Mouse (Mus musculus) liver, embryonic 11.5 days (tissue): ENCODE data around the gene Scube1. TPM values are rescaled to one million over a fixed set of nuclear protein-coding genes. Genes with fewer than 3 reads are reported as not detected.

Experiments
- ATAC-seq: fragments of 200-750 bp; cut with Nextera tagmentation; replicated peaks from 2 replicates; pipeline ENCODE4 v1.8.0; 2017; ENCODE audit warnings: moderate number of reproducible peaks, mild to moderate bottlenecking, moderate TSS enrichment, moderate library complexity; ENCODE audit not compliant: low FRiP score
- DNase-seq: peaks from one replicate; pipeline ENCODE4 v3.0.0-alpha.2; 2017; ENCODE audit warnings: low spot score
- H3K27ac ChIP-seq: fragments of 300-500 bp; sonication (generic); 2 replicates; pipeline ENCODE4 v1.5.1; 2014; ENCODE audit warnings: mild to moderate bottlenecking, low read depth, low read length, control low read depth
- H3K27me3 ChIP-seq: fragments of 300-500 bp; sonication (generic); replicated peaks from 2 replicates; pipeline ENCODE4 v1.6.1; 2014; ENCODE audit warnings: low read length, mixed read lengths; ENCODE audit not compliant: control insufficient read depth, insufficient read depth
- H3K36me3 ChIP-seq: fragments of 300-500 bp; sonication (generic); 2 replicates; pipeline ENCODE4 v1.6.1; 2014; ENCODE audit warnings: mild to moderate bottlenecking, low read length, moderate library complexity, mixed read lengths; ENCODE audit not compliant: control insufficient read depth, insufficient read depth
- H3K4me1 ChIP-seq: fragments of 300-500 bp; sonication (generic); replicated peaks from 2 replicates; pipeline ENCODE4 v1.6.1; 2014; ENCODE audit warnings: low read length, mixed read lengths; ENCODE audit not compliant: control insufficient read depth, insufficient read depth
- H3K4me2 ChIP-seq: fragments of 300-500 bp; sonication (generic); 2 replicates; pipeline ENCODE4 v1.6.1; 2014; ENCODE audit warnings: mild to moderate bottlenecking, control low read depth, moderate library complexity
- H3K4me3 ChIP-seq: fragments of 300-500 bp; sonication (generic); 2 replicates; pipeline ENCODE4 v1.5.1; 2014; ENCODE audit warnings: low read depth, low read length, control low read depth
- H3K9ac ChIP-seq: fragments of 300-500 bp; sonication (generic); 2 replicates; pipeline ENCODE4 v1.6.1; 2014; ENCODE audit warnings: low read depth, low read length, control low read depth
- H3K9me3 ChIP-seq: fragments of 300-500 bp; sonication (generic); 2 replicates; pipeline ENCODE4 v1.6.1; 2016; ENCODE audit warnings: low read length, inconsistent platforms, mixed read lengths; ENCODE audit not compliant: control insufficient read depth
- WGBS: fragments of 180-500 bp; shearing (Covaris S2); extraction: QIAGEN DNeasy Blood & Tissue Kit; methylation state at CpG from one replicate; pipeline ENCODE4 v1.1.7; 2014; 5-methylcytosine and 5-hydroxymethylcytosine counted together
- polyA plus RNA-seq: library from polyadenylated mRNA; unstranded; fragments of >200 nt; fragmentation: Nextera tagmentation; extraction: Ambion mirVana; gene quantifications from 2 replicates; pipeline ENCODE4 v1.2.1, GENCODE M21; 2014

The Scube1 gene
- polyA plus RNA-seq, 1 experiment from 2014 or later: 4.0 TPM

DNA sequence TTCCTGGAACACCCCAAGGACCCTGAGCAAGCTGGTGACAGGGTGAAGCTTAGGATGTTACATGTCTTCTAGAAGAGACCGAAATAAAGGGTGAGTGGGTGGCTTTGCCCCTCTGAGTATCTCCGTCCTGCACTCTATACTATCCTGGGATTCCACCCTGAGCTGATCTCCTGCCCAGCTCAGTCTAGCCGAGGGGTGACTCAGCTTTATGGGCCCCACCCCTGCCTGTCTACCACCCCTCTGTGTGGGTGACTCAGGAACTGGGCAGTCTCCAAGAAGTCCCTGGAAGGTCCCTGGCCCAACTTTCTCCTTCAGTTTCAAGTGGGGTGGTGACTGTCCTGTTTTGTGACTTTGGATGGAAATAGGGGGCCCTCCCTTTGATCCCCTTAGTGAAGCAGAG lies 159.4 kb downstream of the Scube1 start:
- peaks cover 32% of the 10 kb centered on the region for H3K4me1 ChIP-seq
- DNase-seq (no peak), ATAC-seq (peak; percentile 74)
- no peak overlapping the region for H3K4me3 ChIP-seq
- H3K36me3 ChIP-seq: no peaks in the 10 kb centered on the region
- H3K27me3 ChIP-seq: no peaks in the 10 kb centered on the region
- no peaks in the 10 kb centered on the region for H3K9me3 ChIP-seq
- peak overlapping the region; percentile 47; the same call in 1 of the 2 replicates for H3K27ac ChIP-seq
- H3K9ac ChIP-seq: peak overlapping the region; percentile 27; the same call in 1 of the 2 replicates
- WGBS: 49% methylated on average over 3 of the region's 3 CpGs
- H3K4me2 ChIP-seq: peak overlapping the region; percentile 37

DNA sequence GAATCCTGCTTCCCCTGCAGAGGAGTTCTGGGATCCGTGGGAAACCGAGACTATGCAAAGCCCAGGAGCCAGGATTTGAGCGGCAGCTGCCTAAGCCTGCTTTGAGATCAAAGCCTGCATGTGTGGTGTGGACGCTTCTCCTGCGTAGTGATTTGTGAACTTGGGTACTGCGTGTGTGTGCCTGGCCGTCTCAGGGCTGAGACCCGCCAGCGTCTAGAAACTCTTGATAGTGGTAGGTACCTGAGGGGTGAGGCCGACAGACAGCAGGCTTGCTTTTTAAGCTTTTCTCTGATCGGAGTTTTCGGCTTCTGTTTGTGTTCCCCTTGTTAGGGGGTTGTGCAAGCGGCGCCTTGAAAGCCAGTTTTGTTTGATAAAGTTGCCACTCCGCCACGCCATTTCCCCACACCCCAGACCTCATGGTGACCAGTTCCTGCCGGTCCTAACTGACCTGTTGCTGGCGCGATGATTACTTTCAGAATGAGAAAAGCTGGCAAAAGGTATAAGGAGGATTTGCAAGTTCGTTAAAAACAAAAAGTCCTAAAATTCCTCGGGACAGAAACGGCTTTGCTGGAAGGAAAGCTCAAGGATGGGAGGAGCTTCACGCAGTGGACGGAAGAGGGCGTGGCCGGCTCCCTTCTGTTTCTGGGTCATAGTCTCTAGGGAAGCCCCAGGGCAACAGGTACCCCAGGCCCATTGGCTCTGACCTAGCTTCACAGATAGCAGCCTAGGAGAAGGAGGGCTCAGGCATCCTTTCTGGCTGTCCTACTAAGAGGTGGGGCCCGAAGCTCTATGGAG lies 160.8 kb downstream of the Scube1 start:
- DNase-seq (peak; percentile 70), ATAC-seq (peak; percentile 37; the same call in 1 of the 2 replicates)
- Histone ChIP-seq H3K27me3 (no peaks in the 10 kb centered on the region), H3K4me1 (peaks cover 32% of the 10 kb centered on the region), H3K9ac (peak overlapping the region; percentile 79), H3K4me2 (peak overlapping the region; percentile 90), H3K36me3 (no peaks in the 10 kb centered on the region), H3K9me3 (no peaks in the 10 kb centered on the region), H3K27ac (peak overlapping the region; percentile 89), H3K4me3 (peak overlapping the region; percentile 75)
- WGBS: 2% methylated on average over 27 of the region's 27 CpGs

DNA sequence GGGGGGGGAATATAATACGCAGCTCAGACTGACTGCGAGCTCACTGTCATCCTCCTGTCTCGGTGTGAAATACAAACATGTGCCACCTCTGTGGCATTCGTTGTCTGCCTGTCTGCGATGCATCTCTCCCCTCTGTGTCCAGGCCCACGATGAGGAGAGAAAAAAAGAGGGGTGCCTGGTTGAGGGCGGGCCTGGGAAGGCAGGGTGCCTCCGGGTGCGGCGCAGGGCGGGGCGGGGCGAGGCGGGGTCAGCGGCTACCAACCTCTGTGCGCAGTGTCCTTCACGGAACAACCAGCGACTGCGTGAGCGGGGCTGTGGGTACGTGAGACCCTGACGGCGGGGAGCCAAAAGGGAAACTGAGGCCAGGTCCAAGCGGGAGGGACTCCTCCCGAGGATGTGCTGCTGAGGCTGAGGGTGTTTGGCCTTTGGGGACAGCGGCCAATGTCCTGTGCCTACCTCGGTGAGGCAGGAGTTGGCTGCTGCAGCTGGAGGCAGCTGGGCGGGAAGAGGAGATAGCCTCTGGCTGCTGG lies 161.4 kb downstream of the Scube1 start, which contains the start of the genes Tspo and Mcat:
TSS of gene Tspo (plus strand) at position 266 of the 530 bp plus-strand sequence.
TSS of gene Mcat (minus strand) at position 461 of the 530 bp plus-strand sequence.
- H3K4me3 ChIP-seq: peak within 1 kb of the TSS; percentile 75
- H3K9ac ChIP-seq: peak within 1 kb of the TSS; percentile 79
- peak; percentile 78 for DNase-seq
- H3K27me3 ChIP-seq: no peaks in the 10 kb centered on the region
- ATAC-seq: peak; percentile 82
- no peaks in the 10 kb centered on the region for H3K9me3 ChIP-seq
- no peaks in the 10 kb centered on the region for H3K36me3 ChIP-seq
- under 1% methylated on average over 28 of the region's 28 CpGs for WGBS
- H3K4me1 ChIP-seq: peaks cover 32% of the 10 kb centered on the region
- H3K27ac ChIP-seq: peak within 1 kb of the TSS; percentile 89
- H3K4me2 ChIP-seq: peak within 1 kb of the TSS; percentile 90

DNA sequence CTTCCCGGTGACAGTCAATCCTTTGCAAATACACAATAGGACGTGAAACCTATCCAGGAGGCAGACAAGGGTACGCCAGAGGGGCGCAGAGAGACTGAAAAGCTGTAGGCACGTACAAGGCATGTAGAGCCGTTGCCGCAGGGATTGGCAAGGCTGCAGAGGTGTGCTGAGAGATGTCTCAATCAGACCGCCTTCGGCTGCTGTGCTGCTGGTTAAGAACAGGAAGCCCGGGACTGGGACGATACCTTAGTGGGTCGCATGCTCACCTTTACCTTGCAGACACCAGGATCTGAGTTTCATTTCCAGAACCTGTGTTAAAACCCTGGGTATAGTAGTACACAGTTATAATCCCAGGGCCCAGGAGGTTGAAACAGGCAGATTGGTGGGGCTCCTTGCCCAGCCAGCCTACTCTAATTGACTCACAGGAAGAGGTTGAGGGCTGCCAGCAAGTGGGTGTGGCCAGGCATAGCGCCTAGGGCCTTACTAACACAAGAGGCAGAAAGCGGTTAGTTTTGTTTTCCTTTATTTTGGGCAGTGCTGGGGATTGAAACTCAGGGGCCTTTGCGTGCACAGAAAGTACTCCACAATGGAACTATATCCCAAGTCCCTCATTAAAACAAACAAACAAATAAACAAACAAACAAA lies 162.1 kb downstream of the Scube1 start:
- DNase-seq (peak; percentile 58), ATAC-seq (peak; percentile 67)
- H3K36me3 ChIP-seq: no peaks in the 10 kb centered on the region
- no peaks in the 10 kb centered on the region for H3K9me3 ChIP-seq
- no peaks in the 10 kb centered on the region for H3K27me3 ChIP-seq
- H3K9ac ChIP-seq: peak overlapping the region; percentile 79
- 31% methylated on average over 15 of the region's 15 CpGs for WGBS
- peak overlapping the region; percentile 89 for H3K27ac ChIP-seq
- peak overlapping the region; percentile 90 for H3K4me2 ChIP-seq
- H3K4me1 ChIP-seq: peaks cover 32% of the 10 kb centered on the region
- H3K4me3 ChIP-seq: peak overlapping the region; percentile 75

DNA sequence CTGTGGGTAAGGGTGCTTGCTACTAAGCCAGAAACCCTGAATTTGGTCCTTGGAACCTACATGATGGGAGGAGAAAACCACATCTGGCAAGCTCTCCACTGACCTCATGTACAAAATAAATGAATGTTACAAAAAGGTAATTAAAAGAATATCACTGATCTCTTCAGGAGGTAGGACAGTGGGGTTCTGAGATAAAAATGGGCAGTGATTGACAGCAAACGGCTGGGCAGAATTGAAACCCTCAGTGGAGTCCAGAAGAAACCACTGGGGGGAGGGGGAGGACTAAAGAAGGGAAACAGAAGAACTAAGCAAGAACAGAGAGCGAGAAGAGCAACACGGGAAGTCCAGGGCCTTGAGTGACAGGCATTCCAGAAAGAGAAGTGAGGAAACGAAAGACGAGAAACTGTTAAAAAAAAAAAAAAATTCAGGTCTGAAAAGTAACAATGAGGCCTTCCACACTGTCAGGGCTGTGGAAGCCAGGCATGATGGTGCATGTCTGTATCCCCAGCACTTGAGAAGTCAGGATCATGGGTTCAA lies 163.8 kb downstream of the Scube1 start:
- ATAC-seq (no peak), DNase-seq (no peak)
- Histone ChIP-seq H3K9ac (no peak overlapping the region), H3K36me3 (no peaks in the 10 kb centered on the region), H3K4me1 (peaks cover 28% of the 10 kb centered on the region), H3K27me3 (no peaks in the 10 kb centered on the region), H3K27ac (no peak overlapping the region), H3K4me3 (no peak overlapping the region), H3K9me3 (no peaks in the 10 kb centered on the region), H3K4me2 (no peak overlapping the region)
- WGBS: 43% methylated on average over 5 of the region's 5 CpGs

DNA sequence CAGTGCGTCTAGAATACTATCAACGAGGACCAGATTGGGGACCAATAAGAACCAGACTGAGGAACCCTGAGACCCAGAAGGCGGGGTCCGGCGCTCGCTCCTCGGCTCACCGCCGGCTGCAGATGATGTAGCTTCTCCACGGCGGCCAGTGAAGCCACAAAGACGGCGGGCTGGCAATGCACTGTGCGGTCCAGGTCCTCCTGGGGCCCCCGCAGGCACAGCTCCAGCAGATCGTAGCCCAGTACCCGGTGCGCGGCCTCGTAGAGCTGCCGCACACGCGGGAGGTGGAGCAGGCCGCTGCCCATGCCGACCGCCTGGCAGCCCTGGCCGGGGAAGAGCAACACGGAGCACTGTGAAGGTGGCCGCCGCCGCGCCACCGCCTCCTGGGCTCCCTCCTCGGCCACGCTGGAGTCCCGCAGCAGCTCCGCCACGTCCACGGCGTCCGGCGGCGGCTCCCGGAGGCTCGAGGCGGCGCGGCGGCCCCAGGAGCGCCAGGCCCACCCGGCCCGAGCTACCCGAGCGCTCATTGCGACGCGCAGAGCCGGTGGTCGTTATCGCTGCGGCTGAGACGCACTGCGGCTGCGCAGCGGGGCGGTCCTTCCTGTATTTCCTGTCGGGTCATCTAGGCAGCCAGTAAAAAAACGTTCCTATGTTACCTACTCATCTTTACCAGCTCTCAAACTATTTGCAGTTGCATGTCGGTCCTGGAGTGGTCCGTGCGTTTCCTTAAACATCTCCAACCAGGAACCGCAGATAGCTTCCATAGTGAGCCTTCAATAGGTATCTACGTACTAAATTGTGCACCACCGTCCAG lies 169.5 kb downstream of the Scube1 start:
- ATAC-seq: peak; percentile 87
- peak overlapping the region; percentile 92 for H3K27ac ChIP-seq
- H3K4me3 ChIP-seq: peak overlapping the region; percentile 82
- peak; percentile 91 for DNase-seq
- H3K9me3 ChIP-seq: no peaks in the 10 kb centered on the region
- no peaks in the 10 kb centered on the region for H3K4me1 ChIP-seq
- no peaks in the 10 kb centered on the region for H3K27me3 ChIP-seq
- H3K36me3 ChIP-seq: peaks cover 4% of the 10 kb centered on the region; the same call in 1 of the 2 replicates
- H3K9ac ChIP-seq: peak overlapping the region; percentile 91
- peak overlapping the region; percentile 89 for H3K4me2 ChIP-seq
- under 1% methylated on average over 74 of the region's 74 CpGs for WGBS
